Mouse (Mus musculus) myocyte (in vitro differentiated cells): ENCODE data around the gene Dnttip1. TPM values are rescaled to one million over a fixed set of nuclear protein-coding genes. Genes with fewer than 3 reads are reported as not detected.

Source experiments
- H3K27me3 ChIP-seq: one replicate; pipeline ENCODE4 v1.6.1; 2011; ENCODE audit not compliant: control insufficient read depth, insufficient read depth, insufficient read length
- H3K36me3 ChIP-seq: one replicate; pipeline ENCODE4 v1.6.1; 2011; ENCODE audit not compliant: control insufficient read depth, insufficient read depth
- H3K4me2 ChIP-seq: one replicate; pipeline ENCODE4 v1.6.1; 2011; ENCODE audit warnings: low read depth, control low read depth
- H3K4me3 ChIP-seq: one replicate; pipeline ENCODE4 v1.5.1; 2011; ENCODE audit warnings: mild to moderate bottlenecking, control low read depth, moderate library complexity
- H3K79me2 ChIP-seq: one replicate; pipeline ENCODE4 v1.6.1; 2011; ENCODE audit not compliant: control insufficient read depth, insufficient read depth
- H3ac ChIP-seq: one replicate; pipeline ENCODE4 v1.6.1; 2011; ENCODE audit not compliant: control insufficient read depth, insufficient read length
- TCF3 ChIP-seq: IDR thresholded peaks from one replicate; pipeline ENCODE4 v1.6.1; 2011; ENCODE audit warnings: low read depth, control low read depth; ENCODE audit not compliant: insufficient read length
- polyA plus RNA-seq: library from polyadenylated mRNA; unstranded; fragments of >200 nt; fragmentation: generic; extraction: Trizol; gene quantifications from one replicate; pipeline ENCODE4 v1.2.1, GENCODE M21; 2012; ENCODE audit warnings: missing spikeins

Gene Dnttip1
- polyA plus RNA-seq, 1 experiment, result 63.0 TPM

DNA sequence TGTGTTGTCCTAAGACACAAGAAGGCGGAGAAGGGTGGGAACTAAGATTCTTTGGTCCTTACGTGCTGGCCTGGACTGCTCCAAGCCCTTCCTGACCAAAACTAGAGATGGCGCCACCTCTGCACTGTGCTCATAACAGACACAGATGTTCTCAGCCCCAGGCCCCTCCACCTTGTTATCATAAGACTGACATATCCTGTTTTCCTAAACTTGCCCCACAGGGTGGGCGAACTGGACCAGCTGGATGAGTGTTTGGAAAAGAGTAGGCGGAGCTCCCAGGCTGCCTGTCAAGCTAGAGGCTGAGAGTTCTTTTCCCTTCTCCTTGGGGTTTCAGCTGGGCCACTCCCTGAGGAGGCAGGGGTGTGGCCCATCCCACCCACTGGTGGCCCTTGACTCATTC, 71.9 kb downstream of the Dnttip1 start:
- Histone ChIP-seq H3K4me2 (no peak overlapping the region), H3K36me3 (no peaks in the 10 kb centered on the region), H3ac (no peak overlapping the region), H3K27me3 (no peaks in the 10 kb centered on the region), H3K79me2 (no peaks in the 10 kb centered on the region), H3K4me3 (no peak overlapping the region)
- no peak for TF ChIP-seq TCF3

Other genes starting within 250 kb of the Dnttip1 start
- 79.2 TPM for gene Pigt, start 248.5 kb upstream of the Dnttip1 start, polyA plus RNA-seq
- not detected for gene Wfdc2, start 183.6 kb upstream of the Dnttip1 start, polyA plus RNA-seq
- gene Spint3, start 172.5 kb upstream of the Dnttip1 start, polyA plus RNA-seq, result not detected
- gene Wfdc6a, start 160.5 kb upstream of the Dnttip1 start, polyA plus RNA-seq, result not detected
- gene Eppin, start 152.4 kb upstream of the Dnttip1 start, polyA plus RNA-seq, result not detected
- not detected for gene Wfdc6b, start 132.5 kb upstream of the Dnttip1 start, polyA plus RNA-seq
- not detected for gene Wfdc8, start 132.4 kb upstream of the Dnttip1 start, polyA plus RNA-seq
- gene Wfdc16, start 107.2 kb upstream of the Dnttip1 start, polyA plus RNA-seq, result not detected
- not detected for gene Wfdc10, start 89.9 kb upstream of the Dnttip1 start, polyA plus RNA-seq
- not detected for gene Wfdc9, start 89.4 kb upstream of the Dnttip1 start, polyA plus RNA-seq
- gene Wfdc11, start 71.9 kb upstream of the Dnttip1 start, polyA plus RNA-seq, result not detected
- gene Wfdc13, start 60.9 kb upstream of the Dnttip1 start, polyA plus RNA-seq, result 0.04 TPM
- gene Spint4, start 47.5 kb upstream of the Dnttip1 start, polyA plus RNA-seq, result not detected
- not detected for gene Spint5, start 30.7 kb upstream of the Dnttip1 start, polyA plus RNA-seq
- 0.41 TPM for gene Wfdc3, start 52 bp upstream of the Dnttip1 start, polyA plus RNA-seq
- 103 TPM for gene Ube2c, start 23.9 kb downstream of the Dnttip1 start, polyA plus RNA-seq
- 3,985 TPM for gene Tnnc2, start 34.0 kb downstream of the Dnttip1 start, polyA plus RNA-seq
- gene Snx21, start 39.8 kb downstream of the Dnttip1 start, polyA plus RNA-seq, result 29.5 TPM
- 24.5 TPM for gene Acot8, start 58.9 kb downstream of the Dnttip1 start, polyA plus RNA-seq
- 3.3 TPM for gene Zswim3, start 59.1 kb downstream of the Dnttip1 start, polyA plus RNA-seq
- gene Zswim1, start 76.7 kb downstream of the Dnttip1 start, polyA plus RNA-seq, result 13.3 TPM
- gene Spata25, start 82.6 kb downstream of the Dnttip1 start, polyA plus RNA-seq, result 0.40 TPM
- gene Ctsa, start 86.9 kb downstream of the Dnttip1 start, polyA plus RNA-seq, result 202 TPM
- 23.5 TPM for gene Neurl2, start 87.5 kb downstream of the Dnttip1 start, polyA plus RNA-seq
- gene Pltp, start 111.7 kb downstream of the Dnttip1 start, polyA plus RNA-seq, result 117 TPM
- 43.2 TPM for gene Pcif1, start 133.3 kb downstream of the Dnttip1 start, polyA plus RNA-seq
- 11.1 TPM for gene Zfp335, start 165.8 kb downstream of the Dnttip1 start, polyA plus RNA-seq
- 1.7 TPM for gene Mmp9, start 194.8 kb downstream of the Dnttip1 start, polyA plus RNA-seq
- 0.52 TPM for gene Slc12a5, start 214.8 kb downstream of the Dnttip1 start, polyA plus RNA-seq